Mouse (Mus musculus) kidney, adult 9 months (tissue): ENCODE measurements at regions not wholly inside any gene's neighbourhood (a gene's known extent, or its start where the extent isn't known, plus 50 kb on each side); places are given as distances from the start of the nearest gene placed in this dataset.
A peak's percentile ranks its signal among the peaks of the same experiment; 100 is the strongest.

Experiments
- DNase-seq: peaks from one replicate; pipeline ENCODE4 v3.0.0; 2022

DNA sequence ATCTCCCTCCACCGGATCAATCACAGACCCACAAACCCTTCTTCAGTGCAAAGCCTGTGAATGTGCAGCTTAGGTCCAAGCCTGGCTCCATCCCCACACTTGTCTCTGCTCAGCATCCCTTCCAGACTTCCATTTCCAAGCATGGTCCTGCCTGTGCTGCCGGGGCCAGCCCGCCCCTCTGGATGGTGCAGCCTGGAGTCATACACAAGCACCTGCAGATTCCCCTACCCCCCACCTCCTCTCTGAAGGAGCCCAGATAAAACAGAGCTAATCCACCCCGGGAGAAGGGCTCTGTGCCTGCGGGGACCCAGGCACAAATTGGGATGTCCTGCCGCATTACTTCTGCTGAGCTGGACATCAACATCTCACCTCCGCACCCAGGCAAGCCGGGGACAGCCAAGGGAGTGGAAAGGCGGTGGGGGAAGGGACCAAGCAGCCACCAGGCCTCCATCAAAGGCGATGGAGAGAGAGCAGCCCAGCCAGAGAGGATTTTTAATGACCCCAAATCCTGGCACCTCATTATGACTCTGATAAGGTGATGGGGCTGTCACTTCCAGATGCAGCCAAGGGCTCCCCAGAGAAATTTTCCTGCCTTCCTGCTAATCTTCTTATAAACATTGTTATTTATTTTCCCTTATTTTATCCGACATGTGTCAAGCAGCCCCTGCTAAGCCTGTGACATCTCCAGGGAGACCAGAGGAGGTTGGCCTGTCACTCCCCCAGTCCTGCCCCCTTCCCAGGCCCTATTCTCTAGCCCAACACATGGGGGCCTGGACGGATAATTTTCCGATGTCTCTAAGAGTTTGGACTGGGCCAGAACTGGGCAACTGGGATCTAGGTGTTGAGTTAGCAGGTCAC lies 105.5 kb upstream of the Unc5b start:
- DNase-seq: no peak

DNA sequence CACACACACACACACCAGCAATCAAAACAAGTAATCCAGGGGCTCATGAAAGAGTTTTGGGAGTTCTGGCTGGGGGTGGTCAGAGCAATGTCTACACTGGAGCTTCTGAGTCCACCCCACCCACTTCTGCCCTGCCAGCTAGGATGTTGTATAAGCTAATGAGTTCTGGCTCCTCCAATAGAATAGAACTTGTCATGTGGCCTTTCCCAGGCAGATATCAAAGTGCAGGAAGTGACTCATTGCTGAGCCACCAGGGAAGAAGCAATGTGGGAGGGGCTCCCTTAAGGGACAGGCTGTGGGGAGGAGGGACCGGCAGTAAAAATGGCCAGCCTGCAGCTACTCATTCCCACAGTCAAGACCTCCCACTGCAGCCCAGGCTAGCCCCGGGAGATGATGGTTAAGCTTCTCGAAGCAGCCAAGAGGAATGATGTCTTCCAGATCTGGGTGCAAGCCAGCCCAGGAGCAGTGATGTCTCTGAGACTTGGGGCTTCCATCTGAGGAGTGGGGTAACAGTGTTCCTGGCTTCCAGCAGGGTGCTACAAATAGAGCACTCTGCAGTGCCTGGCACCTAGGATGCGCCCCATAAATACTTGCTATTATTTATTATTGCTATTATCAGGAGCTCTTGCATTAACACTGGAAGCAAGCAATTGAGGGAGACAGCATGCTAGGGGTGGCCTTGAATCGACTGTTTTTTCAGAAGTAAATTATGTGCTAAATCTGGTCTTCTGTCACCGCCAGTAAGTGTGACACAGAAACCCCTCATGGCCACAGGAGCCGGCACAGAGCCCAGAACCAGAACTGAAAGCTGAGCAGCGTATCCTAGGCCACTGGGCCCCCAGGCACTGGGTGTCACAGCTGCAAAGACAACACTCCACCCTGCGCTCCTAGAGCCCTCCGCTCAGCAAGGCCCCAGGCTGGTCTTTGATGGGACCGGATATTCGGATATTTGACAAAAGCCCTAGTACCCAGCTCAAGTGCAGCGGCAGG lies 103.2 kb upstream of the Unc5b start:
- DNase-seq: peak; percentile 64

DNA sequence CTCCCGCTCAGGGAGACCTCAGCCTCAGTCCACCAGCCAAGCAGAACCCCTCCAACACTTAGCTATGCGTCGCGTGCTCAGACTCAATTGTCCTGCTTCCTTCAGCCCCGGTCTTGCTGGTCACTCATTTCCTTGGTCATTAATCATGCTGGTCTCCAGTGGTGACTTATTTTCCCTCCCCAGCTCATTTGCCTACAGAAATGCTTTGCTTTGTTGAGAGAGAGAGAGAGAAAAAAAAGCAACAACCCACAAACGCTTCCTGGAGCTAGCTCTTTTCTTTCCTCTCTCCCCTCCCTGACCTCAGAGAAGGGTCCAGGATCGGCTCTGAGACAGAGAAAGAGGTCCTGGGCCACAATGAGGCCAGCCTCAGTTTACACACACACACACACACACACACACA lies 102.5 kb upstream of the Unc5b start:
- peak; percentile 22 for DNase-seq

DNA sequence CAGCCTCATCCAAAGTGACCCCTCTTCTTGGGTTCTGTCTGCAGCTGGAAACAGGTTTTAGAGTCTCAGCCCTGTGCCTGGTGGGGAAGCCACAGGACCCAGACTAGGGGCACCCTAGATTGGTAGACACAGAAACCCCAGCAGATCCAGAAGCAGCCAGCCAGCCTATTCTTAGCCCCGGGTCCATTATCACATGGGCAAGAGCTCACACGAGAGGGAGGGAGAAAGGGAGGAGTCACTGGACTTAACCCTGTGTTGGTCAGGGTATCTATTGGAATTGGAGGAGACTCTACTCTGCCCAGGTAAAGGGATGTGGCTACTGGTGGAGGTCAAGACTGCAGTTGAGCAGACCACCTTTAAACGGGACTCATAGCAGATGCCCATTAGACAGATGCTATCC lies 101.5 kb upstream of the Unc5b start:
- DNase-seq: no peak

DNA sequence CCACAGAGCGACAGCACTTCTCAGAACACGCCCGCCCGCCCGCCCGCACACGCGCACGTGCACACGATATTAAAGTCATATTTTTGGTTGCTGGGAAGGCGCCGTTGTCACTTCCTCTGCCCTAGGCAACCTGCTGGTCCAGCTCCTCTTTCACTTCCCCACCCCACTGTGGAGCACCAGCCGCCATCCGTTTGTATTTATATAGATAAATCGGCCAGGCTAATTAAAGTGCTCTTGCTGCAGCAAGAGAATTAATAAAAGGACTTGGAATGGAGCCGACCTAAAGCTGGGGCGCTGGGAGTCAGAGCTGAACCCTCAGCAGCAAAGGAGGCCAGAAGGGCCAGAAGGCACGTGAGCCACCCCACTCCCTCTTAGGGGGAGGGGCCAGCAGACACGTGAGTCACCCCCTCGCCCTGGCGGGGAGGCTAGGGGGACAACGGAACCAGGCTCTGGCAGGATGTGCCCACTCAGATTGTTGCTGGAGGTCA lies 100.6 kb upstream of the Unc5b start:
- peak; percentile 22 for DNase-seq

DNA sequence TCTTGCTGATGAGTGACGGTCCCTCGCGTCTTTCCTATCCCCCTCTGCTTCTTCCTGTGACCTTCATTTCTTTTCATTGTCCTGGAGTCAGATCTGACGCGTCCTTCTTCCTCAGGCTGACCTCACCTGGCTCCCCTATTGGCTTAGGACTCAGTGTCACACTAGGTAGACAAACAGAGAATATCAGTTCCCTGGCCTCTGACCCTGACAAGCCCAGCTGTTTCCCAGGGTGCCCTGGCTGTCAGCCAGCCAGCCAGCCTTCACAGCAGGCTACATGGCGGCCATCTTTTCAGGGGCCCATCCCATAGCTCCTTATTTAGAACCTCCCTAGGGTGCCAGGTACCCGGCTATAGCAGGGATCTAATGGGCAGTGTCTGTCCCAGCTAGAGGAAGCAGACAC lies 97.3 kb upstream of the Unc5b start:
- DNase-seq: no peak

DNA sequence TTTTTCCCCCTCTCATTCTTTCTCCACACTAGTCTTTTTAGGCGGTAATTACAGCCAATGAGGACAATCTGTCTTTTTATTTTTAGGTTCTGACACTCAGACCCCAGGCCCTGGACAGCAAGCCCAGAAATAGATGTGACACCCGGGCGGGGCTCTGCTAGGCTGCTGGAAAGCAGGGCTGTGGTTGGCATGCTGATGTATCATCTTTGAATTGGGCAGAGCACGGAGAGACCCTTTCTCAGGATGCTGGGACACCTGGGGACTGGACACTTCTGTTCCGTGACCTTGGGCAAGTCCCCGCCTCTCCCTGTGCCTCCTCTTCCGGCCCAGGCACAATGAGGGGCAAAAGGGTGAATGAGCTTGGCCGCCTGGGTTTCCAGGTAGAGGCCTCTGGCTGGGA lies 96.8 kb upstream of the Unc5b start:
- DNase-seq: no peak

DNA sequence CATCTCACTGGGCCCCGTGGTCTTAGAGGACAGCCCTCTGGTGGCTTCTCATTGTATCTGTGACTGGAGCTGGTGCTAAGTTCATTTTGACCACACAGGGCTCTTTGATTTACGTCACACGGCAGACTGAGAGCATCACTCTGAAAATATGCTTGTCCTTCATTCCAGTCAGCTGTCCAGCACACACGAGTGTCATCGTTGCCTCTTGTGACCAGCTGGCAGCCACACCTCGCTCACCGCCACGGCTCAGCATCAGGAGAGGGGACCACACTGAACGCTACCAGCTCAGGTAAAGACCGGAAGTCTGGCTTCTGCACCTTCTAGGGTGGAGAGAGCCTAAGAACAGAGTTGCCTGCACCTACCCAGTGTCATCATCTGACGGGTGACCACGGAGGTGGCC lies 95.3 kb upstream of the Unc5b start:
- no peak for DNase-seq

DNA sequence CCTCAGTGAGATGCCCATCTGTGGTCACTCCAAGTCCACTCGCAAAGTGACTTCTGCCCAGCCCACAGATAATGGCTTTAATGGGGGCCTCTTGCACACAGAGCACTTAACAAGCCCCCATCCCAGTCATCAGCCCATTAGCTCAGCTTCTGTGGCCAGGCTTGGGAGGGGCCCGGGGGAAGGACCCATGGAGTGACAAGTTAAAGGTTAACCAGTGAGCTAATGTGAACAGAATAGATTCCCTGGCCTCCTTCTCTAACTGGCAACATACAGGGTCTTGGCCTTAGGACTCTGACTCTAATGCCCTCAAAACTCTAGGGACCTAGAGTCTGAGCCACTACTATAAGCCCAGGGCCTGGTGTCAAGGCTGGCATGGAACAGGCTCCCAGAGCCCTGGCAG lies 94.3 kb upstream of the Unc5b start:
- no peak for DNase-seq

DNA sequence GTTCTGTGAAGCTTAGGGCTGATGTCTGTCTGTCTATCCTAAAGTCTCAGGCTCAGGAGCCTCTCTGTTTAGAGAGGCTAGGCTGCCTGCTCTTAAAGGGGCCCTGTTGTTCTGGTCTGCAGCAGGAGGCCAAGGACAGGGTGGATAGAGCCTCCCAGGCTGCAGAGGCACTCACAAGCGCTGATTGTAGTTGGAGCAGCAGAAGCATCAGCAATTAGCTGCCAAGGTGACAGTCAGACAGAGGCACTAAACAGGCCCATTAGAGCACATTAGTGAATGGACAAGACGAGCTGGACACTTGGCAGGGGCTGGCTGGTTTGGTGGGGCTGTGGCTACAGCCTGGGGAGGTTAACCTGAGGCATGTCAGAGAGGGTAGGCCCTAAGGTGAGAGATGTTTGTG lies 93.8 kb upstream of the Unc5b start:
- DNase-seq: no peak

DNA sequence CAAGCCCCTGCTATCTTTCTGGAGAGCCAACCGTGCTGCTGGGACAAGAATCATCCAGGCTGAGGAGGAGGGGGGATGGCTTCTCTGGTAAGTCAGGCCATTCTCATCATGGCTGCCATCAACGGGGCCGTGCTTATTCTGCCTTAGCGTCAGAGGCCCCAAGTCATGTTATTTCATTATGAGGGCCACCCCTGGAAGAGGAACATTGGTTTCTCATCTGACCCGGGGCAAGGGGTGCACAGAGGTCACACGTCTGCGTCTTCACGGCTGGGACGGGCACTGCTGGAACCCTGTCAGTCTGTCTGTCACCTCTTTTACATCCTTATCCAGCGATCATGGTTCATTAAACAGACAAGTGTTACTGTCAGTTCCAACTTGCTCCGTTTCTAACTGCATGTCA lies 92.4 kb upstream of the Unc5b start:
- no peak for DNase-seq

DNA sequence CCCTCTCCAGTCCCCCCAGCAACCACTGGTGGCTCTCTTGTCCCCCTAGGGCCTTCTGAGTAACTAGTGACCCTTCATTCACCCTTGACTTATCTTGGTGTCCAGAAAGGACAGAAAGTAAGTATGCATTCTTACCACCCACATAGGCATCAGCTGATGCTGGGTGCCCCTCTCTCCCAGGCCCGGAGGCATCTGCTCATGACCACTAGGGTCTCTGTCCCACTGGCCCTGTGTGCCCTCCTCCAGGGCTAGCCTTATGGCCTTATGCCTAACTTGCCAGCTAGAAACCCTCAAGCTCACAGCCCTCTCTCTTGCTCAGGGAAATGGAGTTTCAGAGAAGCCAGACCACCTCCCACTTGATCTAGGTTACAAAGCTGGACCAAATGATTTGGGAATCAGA lies 89.2 kb upstream of the Unc5b start:
- no peak for DNase-seq

DNA sequence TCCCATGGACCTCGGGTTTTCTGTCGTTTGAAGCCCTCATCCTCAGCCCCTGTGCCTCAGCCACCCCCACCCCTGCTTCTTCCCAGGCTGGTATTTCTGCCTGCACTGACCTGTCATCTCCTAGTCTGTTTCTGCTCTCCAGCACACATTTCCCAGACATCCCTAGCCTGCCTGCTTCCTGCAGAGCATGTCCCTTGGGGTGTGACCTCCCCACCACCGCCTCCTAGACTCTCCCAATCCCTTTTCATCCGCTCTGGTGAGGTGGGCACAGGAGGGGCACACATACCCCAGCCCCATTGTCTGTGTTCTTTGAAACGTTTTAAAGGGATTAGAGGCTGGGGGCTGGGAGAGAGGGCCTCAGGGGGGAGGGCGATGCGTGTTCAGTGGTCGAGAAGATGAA lies 86.6 kb upstream of the Unc5b start:
- no peak for DNase-seq

DNA sequence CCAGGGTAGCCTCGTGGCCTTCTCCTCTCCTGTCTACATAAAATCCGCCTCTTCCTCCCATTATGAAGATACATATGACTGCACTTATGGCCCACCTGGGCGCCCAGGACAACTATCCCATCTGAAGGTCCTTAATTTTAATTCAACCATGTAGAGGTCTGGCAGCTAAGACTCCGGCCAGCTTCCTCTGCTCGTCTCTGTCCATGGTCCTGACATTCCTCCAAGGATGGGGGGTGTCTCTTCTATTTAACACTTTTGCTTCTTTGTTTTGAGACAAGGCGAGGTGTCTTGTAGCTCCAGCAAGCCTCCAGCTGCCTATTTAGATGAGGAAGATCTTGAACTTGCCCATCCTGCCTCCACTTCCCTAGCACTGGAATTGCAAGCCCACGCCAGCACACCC lies 83.0 kb upstream of the Unc5b start:
- DNase-seq: no peak

DNA sequence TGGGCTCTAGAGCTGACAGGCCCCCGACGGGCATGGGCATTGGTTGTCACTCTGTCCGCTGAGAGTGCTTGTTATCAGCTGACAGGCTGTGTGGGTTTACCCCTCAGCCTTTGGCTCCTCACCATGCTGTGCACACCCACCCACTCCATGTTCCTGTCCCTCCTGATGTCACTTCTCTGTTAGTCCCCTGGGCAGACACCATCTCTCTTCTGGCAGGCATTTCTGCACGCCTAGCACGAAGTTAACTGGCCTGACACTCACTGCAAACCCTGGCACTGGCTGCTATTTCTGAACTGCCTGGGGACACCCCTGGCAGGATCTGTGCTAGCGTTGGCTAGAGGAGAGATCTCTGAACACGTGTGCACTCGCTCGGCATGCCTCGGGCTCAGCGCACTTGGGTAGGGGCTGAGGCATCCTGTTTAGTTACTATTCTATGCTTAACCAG lies 82.1 kb upstream of the Unc5b start:
- no peak for DNase-seq

DNA sequence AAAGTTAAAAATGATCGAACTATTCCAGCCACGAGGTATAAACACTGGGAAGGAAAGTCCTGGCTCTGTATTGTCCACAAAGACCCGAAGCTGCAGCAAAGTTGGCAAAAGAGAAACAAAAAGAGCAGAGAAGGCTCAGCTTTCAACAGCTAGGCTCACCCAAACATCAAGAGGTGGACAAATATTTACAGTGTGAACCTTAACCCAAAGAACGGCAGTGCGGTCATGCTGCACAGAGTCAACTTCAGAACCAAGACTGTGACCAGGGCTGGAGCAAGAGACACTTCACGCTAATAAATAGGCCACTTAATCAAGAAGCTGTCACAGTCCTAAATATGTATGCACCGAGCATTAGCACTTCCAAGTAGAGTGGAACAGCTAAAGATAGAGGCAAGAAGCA lies 73.0 kb upstream of the Unc5b start:
- DNase-seq: no peak

DNA sequence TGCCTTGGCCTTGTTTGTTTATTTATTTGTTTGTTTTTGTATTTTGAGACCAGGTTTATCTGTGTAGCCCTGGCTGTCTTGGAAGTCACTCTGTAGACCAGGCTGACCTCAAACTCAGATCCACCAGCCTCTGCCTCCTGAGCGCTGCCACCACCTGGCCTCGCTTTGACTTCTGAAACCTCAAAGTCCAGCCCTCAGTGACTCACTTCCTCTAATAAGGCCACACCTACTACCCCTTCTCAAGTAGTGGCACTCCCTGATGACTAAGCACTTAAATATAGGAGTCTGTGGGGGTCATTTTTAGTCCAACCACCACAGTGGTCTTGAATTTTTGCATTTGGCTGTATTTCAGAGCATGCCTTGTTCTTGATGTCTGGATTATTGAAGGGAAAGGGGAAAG lies 69.6 kb upstream of the Unc5b start:
- DNase-seq: no peak

DNA sequence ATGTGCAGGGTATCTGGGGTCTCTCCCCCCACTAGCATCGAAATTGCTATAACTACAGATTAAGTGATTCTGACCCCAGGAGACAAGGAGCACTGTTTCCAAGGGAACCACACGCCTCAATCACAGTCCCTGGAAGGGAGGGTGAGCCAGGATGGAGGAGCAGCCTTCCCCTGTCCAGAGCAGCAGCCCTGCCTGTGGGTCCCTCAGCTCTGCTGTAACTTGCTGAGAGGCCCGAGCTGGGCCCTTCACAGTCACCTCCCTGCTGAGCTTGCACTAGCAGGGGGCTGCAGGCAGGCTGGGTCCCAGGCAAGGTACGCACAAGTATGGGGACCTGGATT lies 62.4 kb upstream of the Unc5b start:
- DNase-seq: no peak

DNA sequence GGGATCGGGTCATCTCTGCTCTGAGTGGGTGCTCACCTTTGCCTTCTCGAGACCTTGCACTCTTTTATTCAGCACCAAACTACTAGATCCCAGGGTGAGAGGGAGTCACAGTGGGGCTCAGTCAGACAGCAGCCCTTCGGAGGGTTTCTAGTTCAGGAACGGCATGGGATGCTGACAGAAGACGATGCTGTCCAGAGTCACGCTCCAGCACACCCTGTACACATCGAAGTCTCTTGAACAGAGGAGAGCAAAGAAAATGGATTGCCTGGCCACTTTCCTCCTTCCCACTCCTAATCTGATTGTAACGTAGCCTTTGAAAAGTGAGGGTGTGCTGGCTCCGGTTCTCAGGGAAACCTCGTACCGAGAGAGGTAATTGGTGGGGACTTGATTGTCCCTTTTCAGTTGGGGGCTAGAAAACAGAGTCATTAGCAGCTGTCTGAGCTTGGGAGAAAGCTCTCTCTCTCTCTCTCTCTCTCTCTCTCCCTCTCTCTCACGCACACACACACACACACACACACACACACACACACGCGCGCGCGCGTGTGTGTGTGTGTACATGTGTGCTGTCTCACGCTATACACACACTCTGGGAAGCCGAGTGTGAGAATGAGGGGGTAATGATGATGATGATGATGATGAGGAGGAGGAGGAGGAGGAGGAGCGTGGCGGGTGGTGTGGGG lies 61.9 kb upstream of the Unc5b start:
- no peak for DNase-seq

DNA sequence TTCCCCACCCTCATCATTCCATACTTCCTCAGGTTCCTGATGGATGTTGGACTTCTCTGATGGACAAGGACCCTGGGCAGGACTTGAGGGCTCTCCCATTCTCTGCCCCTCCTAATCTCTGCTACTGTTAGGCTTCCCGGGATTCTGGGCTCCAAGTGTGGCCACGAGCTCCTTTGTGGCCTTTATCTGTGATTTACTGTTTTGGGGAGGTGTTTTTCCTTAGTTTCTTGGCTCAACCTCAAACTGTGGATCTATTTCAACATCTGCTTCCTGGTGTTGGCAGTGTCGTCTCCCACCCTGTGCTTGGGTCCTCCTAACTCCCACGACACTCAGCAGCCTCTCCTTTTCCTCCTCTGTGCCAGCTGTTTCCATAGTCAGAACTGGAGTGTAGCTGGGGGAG lies 61.3 kb upstream of the Unc5b start:
- DNase-seq: peak; percentile 60

DNA sequence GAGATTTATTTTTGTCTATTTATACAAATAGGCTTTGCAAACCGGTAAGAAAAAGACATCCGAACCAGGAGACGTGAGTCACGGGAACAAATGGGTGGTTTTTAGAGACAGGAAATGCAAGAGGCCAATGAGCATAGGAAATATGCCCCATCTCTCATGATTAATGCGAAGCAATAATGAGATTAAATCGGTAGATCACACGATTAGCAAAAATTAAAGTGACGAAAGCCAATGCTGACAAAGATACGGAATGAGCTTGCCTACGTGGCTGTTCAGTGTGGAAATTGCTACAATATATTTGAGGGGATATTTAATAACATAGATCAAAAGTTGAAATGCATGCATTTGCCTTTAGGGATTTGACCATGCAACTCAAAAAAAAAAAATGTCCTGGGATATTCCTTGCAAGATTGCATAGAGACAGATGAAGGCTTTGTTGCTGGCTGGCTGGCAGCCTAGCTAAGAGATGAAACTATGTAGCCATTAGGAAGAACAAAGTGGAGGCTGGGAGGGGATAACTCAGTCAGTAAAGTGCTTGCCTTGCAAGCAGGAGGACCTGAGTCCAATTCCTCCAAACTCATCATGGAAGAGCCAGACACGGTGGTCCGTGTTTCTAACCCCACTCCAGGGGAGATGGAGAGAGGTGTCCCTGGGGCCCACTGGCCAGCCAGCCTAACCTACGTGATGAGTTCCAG lies 60.2 kb upstream of the Unc5b start:
- peak; percentile 12 for DNase-seq

DNA sequence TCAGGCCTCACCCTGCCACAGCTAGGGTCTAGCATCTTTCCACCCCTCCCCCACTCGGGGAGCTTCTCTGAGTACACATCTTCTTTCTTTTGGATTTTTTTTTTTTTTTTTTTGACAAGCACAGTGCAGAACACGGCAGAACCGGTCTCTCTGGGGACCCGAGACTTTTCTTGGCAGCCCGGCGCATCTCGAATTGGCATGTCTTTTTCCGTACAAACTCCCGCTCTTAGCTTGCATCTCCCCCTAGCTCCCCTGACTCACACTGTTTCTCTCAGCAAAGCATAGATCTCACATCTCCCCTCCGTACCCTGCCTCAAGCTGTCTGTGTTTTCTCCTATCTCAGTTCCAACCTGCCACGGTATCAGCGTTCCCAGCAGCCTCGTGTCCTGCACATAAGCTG lies 58.4 kb upstream of the Unc5b start:
- DNase-seq: no peak

DNA sequence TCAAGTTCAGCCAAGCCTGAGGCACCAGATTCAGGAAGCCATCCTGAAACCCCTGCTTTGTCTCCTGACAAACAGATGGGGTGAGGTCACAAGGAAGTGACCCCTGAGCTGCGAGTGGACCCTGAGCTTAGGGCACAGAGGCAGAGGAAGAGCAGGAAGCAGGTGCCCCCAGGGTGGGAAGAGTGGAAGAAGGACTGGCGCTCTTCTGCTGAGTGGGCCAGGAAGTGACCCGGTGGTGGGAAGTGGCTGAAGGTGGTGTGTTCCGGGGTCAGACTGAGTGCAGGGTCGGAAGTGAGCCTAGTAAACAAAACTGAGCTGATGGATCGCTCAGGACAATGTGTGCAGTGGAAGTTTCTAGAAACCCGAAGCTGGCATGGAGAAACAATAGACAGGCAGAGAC lies 57.2 kb upstream of the Unc5b start:
- DNase-seq: peak; percentile 34
